Mouse (Mus musculus): ENCODE results near the gene Eapp. TPM values are rescaled to one million over a fixed set of nuclear protein-coding genes. Genes with fewer than 3 reads are reported as not detected.
"Not testable (repeated sequence)": the region's sequence is repeated elsewhere in the genome, so short reads cannot be mapped to it uniquely, and the experiment has no call there.

Gene Eapp
- 110 and 118 TPM in 2 replicates for polyA plus RNA-seq (2015; fragmentation: Nextera tagmentation; extraction: Ambion mirVana)

- peak; percentile 98 for DNase-seq (ENCODE audit: low spot score)
Observed at GRCm38 (mm10) chr12:54695511-54696241, at the start of gene Eapp. Gene Eapp (minus strand): TSS chr12:54695897.

- not testable (repeated sequence) for DNase-seq (ENCODE audit: low spot score)
Observed at GRCm38 (mm10) chr12:54738661-54739243, 43.1 kb upstream of the Eapp start.

- DNase-seq (ENCODE audit: low spot score) = not testable (repeated sequence)
Observed at GRCm38 (mm10) chr12:54737891-54738660, 42.4 kb upstream of the Eapp start.

- not testable (repeated sequence) for DNase-seq (ENCODE audit: low spot score)
Observed at GRCm38 (mm10) chr12:54734307-54735131, 38.8 kb upstream of the Eapp start.

- not testable (repeated sequence) for DNase-seq (ENCODE audit: low spot score)
Observed at GRCm38 (mm10) chr12:54729140-54730059, 33.7 kb upstream of the Eapp start.

- not testable (repeated sequence) for DNase-seq (ENCODE audit: low spot score)
Observed at GRCm38 (mm10) chr12:54718871-54719786, 23.4 kb upstream of the Eapp start.

GRCm38 (mm10) chr12:54717516-54717915 lies 21.8 kb upstream of the Eapp start:
- not testable (repeated sequence) for DNase-seq (ENCODE audit: low spot score)

GRCm38 (mm10) chr12:54713822-54714626 lies 18.3 kb upstream of the Eapp start:
- not testable (repeated sequence) for DNase-seq (ENCODE audit: low spot score)

GRCm38 (mm10) chr12:54710494-54710879 lies 14.8 kb upstream of the Eapp start:
- DNase-seq (ENCODE audit: low spot score) = not testable (repeated sequence)

- DNase-seq (ENCODE audit: low spot score) = not testable (repeated sequence)
Observed at GRCm38 (mm10) chr12:54709691-54710493, 14.2 kb upstream of the Eapp start.

GRCm38 (mm10) chr12:54699394-54699793 lies 3.7 kb upstream of the Eapp start:
- DNase-seq (ENCODE audit: low spot score) = no peak

- peak; percentile 10 for DNase-seq (ENCODE audit: low spot score)
Observed at GRCm38 (mm10) chr12:54697791-54698250, 2.1 kb upstream of the Eapp start.

GRCm38 (mm10) chr12:54697003-54697597 lies 1.4 kb upstream of the Eapp start:
- DNase-seq (ENCODE audit: low spot score) = peak; percentile 78

- DNase-seq (ENCODE audit: low spot score) = peak; percentile 97
Observed at GRCm38 (mm10) chr12:54696242-54697002, 725 bp upstream of the Eapp start.

GRCm38 (mm10) chr12:54694847-54695510 lies 718 bp downstream of the Eapp start:
- DNase-seq (ENCODE audit: low spot score) = no peak
